Mouse (Mus musculus): ENCODE measurements around the gene Map2k4.

Gene Map2k4

GRCm38 (mm10) chr11:65773946-65774656, 14.0 kb downstream of the Map2k4 start:
- no peak for DNase-seq (ENCODE audit: extremely low read depth, insufficient read length, low spot score)

- DNase-seq (ENCODE audit: extremely low read depth, insufficient read length, low spot score), result no peak
Measured at GRCm38 (mm10) chr11:65773535-65773934, 14.6 kb downstream of the Map2k4 start.

GRCm38 (mm10) chr11:65771546-65771945, 16.6 kb downstream of the Map2k4 start:
- no peak for DNase-seq (ENCODE audit: extremely low read depth, insufficient read length, low spot score)

- no peak for DNase-seq (ENCODE audit: extremely low read depth, insufficient read length, low spot score)
Measured at GRCm38 (mm10) chr11:65769990-65770389, 18.1 kb downstream of the Map2k4 start.

GRCm38 (mm10) chr11:65768445-65768844, 19.7 kb downstream of the Map2k4 start:
- DNase-seq (ENCODE audit: extremely low read depth, insufficient read length, low spot score), result no peak

- no peak for DNase-seq (ENCODE audit: extremely low read depth, insufficient read length, low spot score)
Measured at GRCm38 (mm10) chr11:65760912-65761311, 27.2 kb downstream of the Map2k4 start.

GRCm38 (mm10) chr11:65759350-65759749, 28.7 kb downstream of the Map2k4 start:
- DNase-seq (ENCODE audit: extremely low read depth, insufficient read length, low spot score), result no peak

- DNase-seq (ENCODE audit: extremely low read depth, insufficient read length, low spot score), result no peak
Measured at GRCm38 (mm10) chr11:65754161-65754560, 33.9 kb downstream of the Map2k4 start.

- no peak for DNase-seq (ENCODE audit: extremely low read depth, insufficient read length, low spot score)
Measured at GRCm38 (mm10) chr11:65753593-65753992, 34.5 kb downstream of the Map2k4 start.

- DNase-seq (ENCODE audit: extremely low read depth, insufficient read length, low spot score), result no peak
Measured at GRCm38 (mm10) chr11:65750546-65750945, 37.6 kb downstream of the Map2k4 start.

- no peak for DNase-seq (ENCODE audit: extremely low read depth, insufficient read length, low spot score)
Measured at GRCm38 (mm10) chr11:65747433-65747832, 40.7 kb downstream of the Map2k4 start.

- no peak for DNase-seq (ENCODE audit: extremely low read depth, insufficient read length, low spot score)
Measured at GRCm38 (mm10) chr11:65745707-65746333, 42.3 kb downstream of the Map2k4 start.

- peak; percentile 25 for DNase-seq (ENCODE audit: extremely low read depth, insufficient read length, low spot score)
Measured at GRCm38 (mm10) chr11:65743866-65744265, 44.2 kb downstream of the Map2k4 start.

GRCm38 (mm10) chr11:65740811-65741210, 47.3 kb downstream of the Map2k4 start:
- no peak for DNase-seq (ENCODE audit: extremely low read depth, insufficient read length, low spot score)

GRCm38 (mm10) chr11:65740390-65740789, 47.7 kb downstream of the Map2k4 start:
- no peak for DNase-seq (ENCODE audit: extremely low read depth, insufficient read length, low spot score)

- DNase-seq (ENCODE audit: extremely low read depth, insufficient read length, low spot score), result no peak
Measured at GRCm38 (mm10) chr11:65739880-65740279, 48.2 kb downstream of the Map2k4 start.

- DNase-seq (ENCODE audit: extremely low read depth, insufficient read length, low spot score), result no peak
Measured at GRCm38 (mm10) chr11:65734656-65735055, 53.4 kb downstream of the Map2k4 start.

- DNase-seq (ENCODE audit: extremely low read depth, insufficient read length, low spot score), result no peak
Measured at GRCm38 (mm10) chr11:65729623-65730217, 58.4 kb downstream of the Map2k4 start.

GRCm38 (mm10) chr11:65728906-65729305, 59.2 kb downstream of the Map2k4 start:
- DNase-seq (ENCODE audit: extremely low read depth, insufficient read length, low spot score), result no peak

GRCm38 (mm10) chr11:65723715-65724114, 64.4 kb downstream of the Map2k4 start:
- no peak for DNase-seq (ENCODE audit: extremely low read depth, insufficient read length, low spot score)

GRCm38 (mm10) chr11:65721615-65722014, 66.5 kb downstream of the Map2k4 start:
- DNase-seq (ENCODE audit: extremely low read depth, insufficient read length, low spot score), result no peak

GRCm38 (mm10) chr11:65719960-65720359, 68.1 kb downstream of the Map2k4 start:
- DNase-seq (ENCODE audit: extremely low read depth, insufficient read length, low spot score), result no peak

All from 3134 (cell line).